Mouse (Mus musculus) hindbrain, postnatal 0 days (tissue): ENCODE measurements around the gene Smim20. TPM values are rescaled to one million over a fixed set of nuclear protein-coding genes. Genes with fewer than 3 reads are reported as not detected.

Experiments
- ATAC-seq: fragments of 200-750 bp; cut with Nextera tagmentation; 2 replicates; pipeline ENCODE4 v1.8.0; 2017; ENCODE audit warnings: mild to moderate bottlenecking, moderate TSS enrichment, moderate library complexity
- DNase-seq: peaks from one replicate; pipeline ENCODE4 v3.0.0-alpha.2; 2015; ENCODE audit warnings: low spot score
- H3K27ac ChIP-seq: fragments of 300-500 bp; sonication (generic); 2 replicates; pipeline ENCODE4 v1.5.1; 2014; ENCODE audit warnings: mild to moderate bottlenecking
- H3K27me3 ChIP-seq: fragments of 300-500 bp; sonication (generic); 2 replicates; pipeline ENCODE4 v1.6.1; 2014; ENCODE audit warnings: low read length, mixed read lengths; ENCODE audit not compliant: insufficient read depth
- H3K36me3 ChIP-seq: fragments of 300-500 bp; sonication (generic); 2 replicates; pipeline ENCODE4 v1.6.1; 2014; ENCODE audit warnings: low read length, mixed read lengths; ENCODE audit not compliant: insufficient read depth
- H3K4me1 ChIP-seq: fragments of 300-500 bp; sonication (generic); 2 replicates; pipeline ENCODE4 v1.6.1; 2014; ENCODE audit warnings: antibody characterized with exemption, low read length, mixed read lengths; ENCODE audit not compliant: insufficient read depth
- H3K4me2 ChIP-seq: fragments of 300-500 bp; sonication (generic); 2 replicates; pipeline ENCODE4 v1.6.1; 2014; ENCODE audit warnings: low read depth, mild to moderate bottlenecking, low read length, moderate library complexity, mixed read lengths
- H3K4me3 ChIP-seq: fragments of 300-500 bp; sonication (generic); 2 replicates; pipeline ENCODE4 v1.5.1; 2014; ENCODE audit warnings: low read length
- H3K9ac ChIP-seq: fragments of 300-500 bp; sonication (generic); replicated peaks from 2 replicates; pipeline ENCODE4 v1.6.1; 2014; ENCODE audit warnings: mild to moderate bottlenecking, low read length, moderate library complexity, mixed read lengths
- H3K9me3 ChIP-seq: fragments of 300-500 bp; sonication (generic); 2 replicates; pipeline ENCODE4 v1.6.1; 2016; ENCODE audit warnings: low read length, mixed read lengths
- CTCF ChIP-seq: IDR thresholded peaks from 2 replicates; pipeline ENCODE4 v1.5.1; 2016; ENCODE audit warnings: antibody characterized with exemption, control low read depth, low read depth
- WGBS: fragments of 180-500 bp; shearing (Covaris S2); extraction: QIAGEN DNeasy Blood & Tissue Kit; methylation state at CpG from one replicate; pipeline ENCODE4 v1.1.7; 2014; 5-methylcytosine and 5-hydroxymethylcytosine counted together
- polyA plus RNA-seq: library from polyadenylated mRNA; unstranded; fragments of >200 nt; fragmentation: Nextera tagmentation; extraction: Ambion mirVana; gene quantifications from 2 replicates; pipeline ENCODE4 v1.2.1, GENCODE M21; 2015
- total RNA-seq: library from RNA; depleted of rRNA; stranded (reverse); fragments of >200 nt; gene quantifications from 2 replicates; pipeline ENCODE4 v1.2.3, GENCODE M21; 2014

Smim20 gene
- total and polyA plus RNA-seq, 2 experiments from 2014 or later, result 42.8 to 88.3 TPM

- ATAC-seq (no peak), DNase-seq (no peak)
- Histone ChIP-seq H3K9me3 (no peaks in the 10 kb centered on the region), H3K4me1 (no peaks in the 10 kb centered on the region), H3K4me2 (no peak overlapping the region), H3K36me3 (no peaks in the 10 kb centered on the region), H3K4me3 (no peak overlapping the region), H3K27ac (no peak overlapping the region), H3K9ac (no peak overlapping the region), H3K27me3 (no peaks in the 10 kb centered on the region)
- TF ChIP-seq CTCF, result no peak
- WGBS, result 81% methylated on average over 7 of the region's 7 CpGs
These were observed 51.1 kb downstream of the Smim20 start for GRCm38 (mm10) chr5:53317885-53318466.

- H3K4me2 ChIP-seq, result no peak overlapping the region
- 47% methylated on average over 3 of the region's 3 CpGs for WGBS
- no peaks in the 10 kb centered on the region for H3K4me1 ChIP-seq
- no peak overlapping the region for H3K4me3 ChIP-seq
- DNase-seq (no peak), ATAC-seq (no peak)
- H3K36me3 ChIP-seq, result no peaks in the 10 kb centered on the region
- no peak overlapping the region for H3K9ac ChIP-seq
- no peaks in the 10 kb centered on the region for H3K9me3 ChIP-seq
- TF ChIP-seq CTCF, result no peak
- no peak overlapping the region for H3K27ac ChIP-seq
- H3K27me3 ChIP-seq, result no peaks in the 10 kb centered on the region
These were observed 53.4 kb downstream of the Smim20 start for GRCm38 (mm10) chr5:53320331-53320730.

- no peak overlapping the region for H3K9ac ChIP-seq
- no peak for ATAC-seq
- WGBS, result 90% methylated on average over 9 of the region's 9 CpGs
- H3K4me3 ChIP-seq, result no peak overlapping the region
- H3K4me1 ChIP-seq, result no peaks in the 10 kb centered on the region; the same call in 1 of the 2 replicates
- no peaks in the 10 kb centered on the region for H3K27me3 ChIP-seq
- no peak for DNase-seq
- no peaks in the 10 kb centered on the region for H3K9me3 ChIP-seq
- H3K36me3 ChIP-seq, result no peaks in the 10 kb centered on the region
- no peak overlapping the region for H3K27ac ChIP-seq
- no peak for TF ChIP-seq CTCF
- no peak overlapping the region for H3K4me2 ChIP-seq
These were observed 55.0 kb downstream of the Smim20 start for GRCm38 (mm10) chr5:53321901-53322300.

- no peaks in the 10 kb centered on the region for H3K27me3 ChIP-seq
- no peak overlapping the region for H3K4me3 ChIP-seq
- DNase-seq (no peak), ATAC-seq (no peak)
- no peak overlapping the region for H3K4me2 ChIP-seq
- no peak overlapping the region for H3K27ac ChIP-seq
- no peaks in the 10 kb centered on the region for H3K9me3 ChIP-seq
- peak; percentile 35 for TF ChIP-seq CTCF
- 84% methylated on average over 11 of the region's 11 CpGs for WGBS
- H3K9ac ChIP-seq, result no peak overlapping the region
- no peaks in the 10 kb centered on the region for H3K36me3 ChIP-seq
- H3K4me1 ChIP-seq, result no peaks in the 10 kb centered on the region; the same call in 1 of the 2 replicates
These were observed 55.6 kb downstream of the Smim20 start for GRCm38 (mm10) chr5:53322471-53322870.

DNA sequence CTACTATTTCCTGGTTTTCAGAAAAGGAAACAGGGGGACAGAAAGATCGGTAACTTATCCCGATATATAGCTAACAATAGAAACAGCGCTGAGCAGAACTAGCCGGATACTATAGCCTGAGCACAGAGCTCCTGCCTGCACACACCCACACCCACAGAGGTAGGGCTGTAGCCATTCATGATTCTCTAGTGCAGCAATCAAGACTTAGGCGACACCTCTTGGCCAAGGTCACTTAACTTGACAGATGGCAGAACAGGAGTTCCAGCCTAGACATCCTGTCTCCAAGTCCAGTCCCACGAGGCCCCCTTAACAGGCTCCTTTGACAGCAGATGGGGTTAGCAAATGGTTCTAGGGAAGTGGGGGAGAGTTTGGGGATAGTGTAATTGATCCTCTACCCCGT, 56.2 kb downstream of the Smim20 start:
- Histone ChIP-seq H3K27me3 (no peaks in the 10 kb centered on the region), H3K4me1 (no peaks in the 10 kb centered on the region; the same call in 1 of the 2 replicates), H3K4me3 (no peak overlapping the region), H3K9me3 (no peaks in the 10 kb centered on the region), H3K4me2 (no peak overlapping the region), H3K9ac (no peak overlapping the region), H3K36me3 (no peaks in the 10 kb centered on the region), H3K27ac (no peak overlapping the region)
- no peak for TF ChIP-seq CTCF
- no peak for ATAC-seq
- DNase-seq, result peak; percentile 23
- WGBS, result 67% methylated on average over 7 of the region's 7 CpGs

GRCm38 (mm10) chr5:53324256-53324655, 57.4 kb downstream of the Smim20 start:
- DNase-seq (no peak), ATAC-seq (no peak)
- no peaks in the 10 kb centered on the region; the same call in 1 of the 2 replicates for H3K4me1 ChIP-seq
- no peak for TF ChIP-seq CTCF
- no peaks in the 10 kb centered on the region for H3K9me3 ChIP-seq
- no peak overlapping the region for H3K4me3 ChIP-seq
- WGBS, result 61% methylated on average over 3 of the region's 3 CpGs
- H3K4me2 ChIP-seq, result no peak overlapping the region
- no peak overlapping the region for H3K27ac ChIP-seq
- no peak overlapping the region for H3K9ac ChIP-seq
- no peaks in the 10 kb centered on the region for H3K27me3 ChIP-seq
- no peaks in the 10 kb centered on the region for H3K36me3 ChIP-seq

- Histone ChIP-seq H3K36me3 (no peaks in the 10 kb centered on the region), H3K9ac (no peak overlapping the region), H3K27me3 (no peaks in the 10 kb centered on the region), H3K4me3 (no peak overlapping the region), H3K27ac (no peak overlapping the region), H3K9me3 (no peaks in the 10 kb centered on the region), H3K4me2 (no peak overlapping the region), H3K4me1 (no peaks in the 10 kb centered on the region; the same call in 1 of the 2 replicates)
- TF ChIP-seq CTCF, result no peak
- no peak for DNase-seq
- no peak for ATAC-seq
- 25% methylated on average over 6 of the region's 6 CpGs for WGBS
These were observed 57.9 kb downstream of the Smim20 start for GRCm38 (mm10) chr5:53324791-53325190.
